Mouse (Mus musculus) bone marrow macrophage, adult 2 months (primary cell): ENCODE data around the gene Dcun1d2. TPM values are rescaled to one million over a fixed set of nuclear protein-coding genes. Genes with fewer than 3 reads are reported as not detected.
A peak's percentile ranks its signal among the peaks of the same experiment; 100 is the strongest.

Experiments used
- H3K27ac ChIP-seq: 2 replicates; pipeline ENCODE4 v1.5.1; 2012; ENCODE audit warnings: low read depth, low read length; ENCODE audit not compliant: insufficient read depth
- H3K4me1 ChIP-seq: 2 replicates; pipeline ENCODE4 v1.6.1; 2012; ENCODE audit warnings: low read length; ENCODE audit not compliant: control insufficient read depth, insufficient read depth
- H3K4me3 ChIP-seq: 2 replicates; pipeline ENCODE4 v1.5.1; 2012; ENCODE audit warnings: mild to moderate bottlenecking, low read length, moderate library complexity; ENCODE audit not compliant: insufficient read depth
- CTCF ChIP-seq: IDR thresholded peaks from 2 replicates; pipeline ENCODE4 v1.5.1; 2012; ENCODE audit warnings: low read depth, mild to moderate bottlenecking, low read length, moderate library complexity
- POLR2A ChIP-seq: IDR thresholded peaks from 2 replicates; pipeline ENCODE4 v1.6.1; 2012; ENCODE audit warnings: mild to moderate bottlenecking, low read depth, low read length, borderline replicate concordance
- polyA plus RNA-seq: library from polyadenylated mRNA; stranded (reverse); fragments of >200 nt; gene quantifications from 2 replicates; pipeline ENCODE4 v1.2.4, GENCODE M21; 2012; ENCODE audit not compliant: missing spikeins, insufficient read depth, insufficient read length

Dcun1d2 gene
- polyA plus RNA-seq, 1 experiment = 15.4 TPM

DNA sequence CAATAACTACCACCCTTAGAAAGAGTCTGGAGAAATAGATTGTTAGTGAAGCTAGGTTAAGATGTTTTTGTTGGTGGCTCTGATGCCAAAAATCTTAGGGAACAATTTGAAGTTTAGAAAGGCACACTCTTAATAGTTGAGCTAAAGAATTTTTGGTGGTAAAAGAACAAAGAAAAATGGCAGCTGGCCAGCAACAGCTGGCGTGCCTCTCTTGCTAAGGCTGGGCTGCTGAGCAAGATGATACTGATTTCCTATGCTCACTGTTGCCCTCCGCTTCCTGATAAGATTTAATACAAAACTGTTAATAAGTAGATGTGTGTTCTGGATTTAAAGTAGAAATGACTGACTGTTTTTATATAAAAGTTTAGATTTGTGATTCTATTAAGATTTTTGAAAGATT lies 20.4 kb downstream of the Dcun1d2 start:
- Histone ChIP-seq H3K4me3 (no peak overlapping the region), H3K27ac (no peak overlapping the region), H3K4me1 (peaks cover 6% of the 10 kb centered on the region)
- no peak for TF ChIP-seq CTCF
- TF ChIP-seq POLR2A = no peak

DNA sequence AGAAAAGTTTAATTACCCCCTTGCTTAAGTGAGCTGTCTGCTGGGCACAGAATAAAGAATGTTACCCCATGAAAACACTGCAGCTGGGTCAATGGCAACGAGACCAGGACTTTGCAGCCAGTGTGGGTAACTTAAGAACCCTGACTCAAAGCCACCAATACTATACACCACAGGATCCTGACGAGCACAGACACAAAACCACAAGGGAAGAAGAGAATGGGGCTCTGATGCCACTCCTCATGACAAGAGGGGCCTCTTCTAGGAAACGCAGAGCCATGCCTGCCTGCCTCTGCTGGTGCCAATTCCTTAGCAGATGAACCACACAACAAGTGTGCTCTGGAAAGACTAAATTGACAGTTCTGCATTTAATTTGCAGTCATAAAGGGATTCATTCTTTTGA lies 24.6 kb downstream of the Dcun1d2 start:
- TF ChIP-seq CTCF (no peak), POLR2A (no peak)
- no peak overlapping the region for H3K27ac ChIP-seq
- peaks cover 8% of the 10 kb centered on the region for H3K4me1 ChIP-seq
- H3K4me3 ChIP-seq = no peak overlapping the region

DNA sequence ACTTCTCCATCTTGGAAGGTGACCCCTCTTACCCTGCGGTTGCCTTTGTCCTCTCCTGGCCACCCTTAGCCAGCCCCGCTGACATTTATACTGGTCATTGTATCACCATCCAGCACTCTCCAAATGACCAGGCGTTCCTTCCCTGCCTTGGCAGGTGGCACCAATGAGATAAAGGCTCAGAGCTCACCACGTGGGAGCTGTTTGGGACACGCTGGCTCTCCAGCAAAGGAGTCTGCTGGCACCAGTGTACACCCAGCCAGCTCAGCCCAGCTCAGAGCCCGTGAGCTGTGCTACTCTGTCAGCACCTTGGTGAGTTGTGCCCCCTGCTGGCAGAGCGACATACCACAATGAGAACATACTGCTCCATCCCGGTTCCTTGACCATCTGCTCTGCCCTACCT lies 33.9 kb downstream of the Dcun1d2 start, which contains the start of gene Adprhl1:
Gene Adprhl1 (minus strand): TSS at position 144 of the 400 bp plus-strand sequence.
- Histone ChIP-seq H3K4me3 (no peak within 1 kb of the TSS), H3K27ac (no peak within 1 kb of the TSS), H3K4me1 (0 out of 2 replicates have a peak, but pooled peaks cover 2% of the 10 kb centered on the region)
- TF ChIP-seq CTCF (peak; percentile 67), POLR2A (no peak)

GRCm38 (mm10) chr8:13253413-13253812 lies 34.5 kb downstream of the Dcun1d2 start:
- H3K4me3 ChIP-seq = no peak overlapping the region
- H3K4me1 ChIP-seq = 0 out of 2 replicates have a peak, but pooled peaks cover 2% of the 10 kb centered on the region
- no peak for TF ChIP-seq POLR2A
- no peak for TF ChIP-seq CTCF
- no peak overlapping the region for H3K27ac ChIP-seq

DNA sequence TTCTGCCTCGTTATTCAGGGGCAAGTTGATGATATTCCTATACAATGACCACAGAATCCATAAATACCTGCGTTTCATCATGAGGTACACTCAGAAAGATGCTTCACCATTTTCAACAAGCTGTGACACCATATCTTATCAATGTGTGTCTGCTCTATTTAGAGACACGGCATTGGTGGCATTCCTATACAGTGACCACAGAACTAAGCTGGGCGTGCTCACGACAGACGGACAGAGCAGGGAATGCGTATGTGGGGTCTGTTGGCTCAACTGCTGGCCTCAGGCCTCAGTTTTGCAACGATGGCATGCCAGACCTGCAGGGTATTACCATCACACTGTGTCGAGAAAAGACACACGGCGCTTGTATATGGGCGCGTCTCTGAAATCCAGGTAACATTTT lies 35.1 kb downstream of the Dcun1d2 start:
- TF ChIP-seq CTCF = no peak
- no peak for TF ChIP-seq POLR2A
- H3K4me1 ChIP-seq = no peaks in the 10 kb centered on the region
- H3K4me3 ChIP-seq = no peak overlapping the region
- no peak overlapping the region for H3K27ac ChIP-seq

DNA sequence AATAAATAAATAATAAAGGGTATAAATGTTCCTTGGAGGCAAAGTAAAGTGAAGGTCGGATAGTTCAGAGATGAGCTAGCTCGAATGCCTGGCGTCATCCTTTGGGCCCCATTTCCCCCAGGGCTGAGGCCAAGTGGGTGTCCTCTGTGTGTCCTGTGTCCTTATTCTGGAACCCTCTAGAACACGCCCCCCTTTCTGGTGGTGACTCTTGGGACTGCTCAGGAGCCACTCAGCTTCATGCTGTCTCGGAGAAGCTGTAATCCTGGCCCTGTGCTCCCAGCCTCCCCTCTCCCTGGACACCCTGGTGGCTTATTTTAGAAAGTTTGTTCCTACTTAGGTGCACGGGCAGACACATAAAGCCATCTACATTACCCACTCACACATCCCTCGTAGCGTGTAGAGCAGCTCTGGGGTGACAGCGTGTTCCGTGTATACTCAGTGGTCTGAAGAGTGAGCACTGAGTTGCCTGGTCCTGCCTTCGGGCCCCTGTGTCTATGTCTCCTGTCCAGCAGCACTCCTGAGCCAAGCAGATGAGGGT lies 43.5 kb downstream of the Dcun1d2 start:
- no peak overlapping the region for H3K27ac ChIP-seq
- TF ChIP-seq POLR2A (no peak), CTCF (no peak)
- no peaks in the 10 kb centered on the region for H3K4me1 ChIP-seq
- no peak overlapping the region for H3K4me3 ChIP-seq

DNA sequence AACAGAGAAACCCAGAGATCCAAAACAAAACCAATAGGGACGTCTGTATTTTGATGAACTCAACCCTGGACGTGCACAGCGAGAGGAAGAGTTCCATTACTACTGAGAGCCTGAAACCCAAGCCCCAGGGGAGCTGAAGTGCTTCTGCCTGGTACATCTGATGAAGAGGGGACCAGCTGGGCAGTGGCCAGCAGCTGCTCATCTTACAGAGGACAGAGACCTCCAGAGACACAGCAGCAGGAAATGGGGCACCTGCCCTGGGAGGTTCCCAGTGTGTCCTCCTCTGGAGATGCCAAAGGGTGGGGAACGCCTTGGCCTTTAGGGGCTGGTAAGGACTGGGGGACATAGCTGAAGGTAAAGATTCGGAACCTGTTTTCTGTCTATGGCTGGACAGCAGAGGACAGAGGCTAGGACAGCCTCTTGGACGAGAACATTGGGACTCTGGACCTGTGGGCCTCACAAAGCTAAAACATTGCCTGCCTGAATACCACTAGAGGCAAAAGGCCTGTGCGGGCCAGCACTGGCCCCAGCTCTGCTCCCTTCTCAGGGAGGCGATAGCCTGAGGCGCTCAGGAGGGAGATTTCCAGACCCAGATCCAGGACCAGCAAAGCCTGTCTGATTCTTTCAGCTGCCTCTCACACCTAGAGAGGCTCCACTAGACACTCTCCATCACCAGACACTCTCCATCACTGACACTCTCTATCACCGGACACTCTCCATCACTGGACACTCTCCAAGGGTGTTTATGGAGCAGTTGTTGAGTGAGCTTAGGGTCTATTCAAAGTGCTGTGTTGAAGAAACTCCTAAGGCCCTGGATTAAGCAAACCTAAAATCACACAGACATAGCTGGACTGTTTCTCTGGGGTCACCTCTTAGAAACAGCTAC lies 44.7 kb downstream of the Dcun1d2 start:
- no peak for TF ChIP-seq CTCF
- TF ChIP-seq POLR2A = no peak
- no peak overlapping the region for H3K27ac ChIP-seq
- no peaks in the 10 kb centered on the region for H3K4me1 ChIP-seq
- no peak overlapping the region for H3K4me3 ChIP-seq

DNA sequence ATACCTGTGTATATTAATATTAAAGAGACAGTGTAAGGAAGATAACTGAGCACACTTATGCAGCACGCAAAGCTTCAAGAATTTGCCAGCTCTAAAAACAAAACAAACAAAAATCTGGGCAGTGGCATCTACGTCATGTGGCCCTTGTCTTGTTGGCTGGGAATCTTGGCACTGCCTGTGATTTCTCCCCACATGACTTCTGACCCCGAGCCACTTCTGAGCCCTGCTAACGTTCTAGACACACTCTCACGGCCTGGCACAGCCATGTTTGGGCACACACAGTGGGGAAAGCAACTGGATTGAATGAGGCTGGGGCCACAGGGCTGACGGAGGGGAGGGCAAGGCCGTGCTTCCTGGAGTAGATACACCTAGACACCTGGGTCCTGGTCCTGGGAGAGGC lies 47.2 kb downstream of the Dcun1d2 start:
- no peak for TF ChIP-seq CTCF
- no peak for TF ChIP-seq POLR2A
- Histone ChIP-seq H3K4me1 (no peaks in the 10 kb centered on the region), H3K27ac (no peak overlapping the region), H3K4me3 (no peak overlapping the region)

DNA sequence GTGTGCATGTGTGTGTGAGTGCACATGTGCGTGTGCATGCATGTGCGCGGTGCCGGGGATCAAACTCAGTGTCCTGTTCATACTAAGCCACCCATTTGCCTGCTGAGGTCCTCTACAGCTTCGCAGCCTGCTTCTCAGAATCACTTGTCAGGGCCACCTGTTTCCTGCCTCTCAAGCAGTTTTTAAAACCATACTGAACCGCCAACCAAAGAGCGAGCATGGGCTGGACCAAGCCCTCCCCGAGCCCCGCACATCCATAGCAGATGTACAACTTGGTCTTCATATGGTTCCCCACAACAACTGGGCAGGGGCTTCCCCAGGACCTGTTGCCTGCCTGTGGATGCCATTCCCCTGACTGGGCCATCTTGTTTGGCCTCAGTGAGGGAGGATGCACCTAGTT lies 47.9 kb downstream of the Dcun1d2 start:
- Histone ChIP-seq H3K4me1 (no peaks in the 10 kb centered on the region), H3K27ac (no peak overlapping the region), H3K4me3 (no peak overlapping the region)
- no peak for TF ChIP-seq POLR2A
- TF ChIP-seq CTCF = no peak

DNA sequence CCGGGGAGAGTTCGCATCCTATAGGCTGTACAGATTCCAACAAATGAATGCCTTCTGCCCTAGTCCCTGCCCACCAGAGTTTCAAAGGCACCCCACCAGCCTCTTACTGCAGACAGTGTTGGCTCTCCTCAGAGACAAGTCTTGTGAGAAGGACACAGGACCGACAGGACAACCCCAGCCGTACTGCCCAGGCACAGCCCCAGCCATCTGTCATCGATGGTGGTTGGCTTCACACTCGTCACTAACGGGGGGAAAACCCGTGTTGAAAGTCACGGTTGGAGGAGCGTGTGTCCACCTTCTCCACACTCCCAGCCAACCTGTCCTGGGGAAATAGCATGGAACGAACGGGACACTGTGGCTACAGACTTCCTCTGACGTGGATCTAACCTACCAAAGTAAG lies 53.1 kb downstream of the Dcun1d2 start:
- no peaks in the 10 kb centered on the region for H3K4me1 ChIP-seq
- H3K27ac ChIP-seq = no peak overlapping the region
- TF ChIP-seq POLR2A = no peak
- TF ChIP-seq CTCF = no peak
- no peak overlapping the region for H3K4me3 ChIP-seq

DNA sequence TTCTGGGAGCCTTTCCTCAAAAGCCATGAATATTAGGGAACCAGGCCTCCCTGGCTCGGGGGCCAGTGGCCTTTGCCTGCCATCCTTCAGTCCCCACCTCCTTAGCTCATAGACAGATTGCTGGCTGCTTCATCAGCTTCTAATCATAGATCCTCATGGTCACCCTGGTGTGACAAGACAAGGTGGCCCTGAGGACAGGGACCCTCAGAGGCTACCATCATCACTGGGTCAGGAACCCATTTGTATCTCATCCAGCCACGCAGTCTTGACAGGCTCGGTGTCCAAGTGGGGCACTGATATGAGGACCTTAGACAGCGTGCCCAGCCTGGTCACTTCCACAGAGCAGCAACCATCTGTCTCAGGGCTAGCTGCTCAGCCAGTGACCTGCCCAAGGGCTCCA lies 57.5 kb downstream of the Dcun1d2 start:
- H3K4me3 ChIP-seq = no peak overlapping the region
- TF ChIP-seq POLR2A (no peak), CTCF (no peak)
- H3K4me1 ChIP-seq = peaks cover 3% of the 10 kb centered on the region; the same call in 1 of the 2 replicates
- H3K27ac ChIP-seq = no peak overlapping the region
